Comparison of ENCODE assay signal across 11 mouse cellular contexts in genomic region chrX:160935541-160935940, GRCm38 (mm10). TPM values are rescaled to one million over a fixed set of nuclear protein-coding genes. Genes with fewer than 3 reads are reported as not detected.
DNase-seq lines count a peak whose midpoint lies in the region; TF ChIP-seq lines count a peak whose summit lies in the region.
"Had no signal": no experiment of that assay in that cellular context is flagged by ENCODE, and none has a peak within 500 bp of the region (broad histone marks: within the 10 kb centered on the region; RNA-seq: fewer than 3 reads in every experiment).

No protein-coding gene starts in this region.

- TF ChIP-seq EP300 in MEL (IDR thresholded peaks at IDR 0.05; ENCODE audit: low read depth in 1 of 2, low read length in 2 of 2), result no peak

- no peak for TF ChIP-seq RAD21 in MEL (IDR thresholded peaks at IDR 0.05; ENCODE audit: low read depth, low read length)

- no peak overlapping the region for H3K9ac ChIP-seq in MEL (ENCODE audit: control insufficient read depth, low read depth, low read length, poor library complexity, severe bottlenecking)
- H3K9ac ChIP-seq: forebrain, embryonic 13.5 days; limb, embryonic 12.5 days had no signal

- H3K4me1 ChIP-seq in MEL (ENCODE audit: control insufficient read depth in 1 of 2, insufficient read depth in 2 of 2, low read length in 2 of 2), result peaks cover 0 to 2% of the 10 kb centered on the region in 2 experiments; a peak in 1 of 4 replicates
- H3K4me1 ChIP-seq: forebrain, embryonic 13.5 days; limb, embryonic 12.5 days had no signal

- no peak overlapping the region for H3K27ac ChIP-seq in MEL (ENCODE audit: control insufficient read depth, low read depth, low read length)
- H3K27ac ChIP-seq: forebrain, embryonic 13.5 days; limb, embryonic 12.5 days had no signal

- no peaks in the 10 kb centered on the region for H3K79me2 ChIP-seq in MEL (ENCODE audit: control insufficient read depth, insufficient read depth, low read length, poor library complexity)

- no peaks in the 10 kb centered on the region for H3K27me3 ChIP-seq in MEL (ENCODE audit: control insufficient read depth in 1 of 2, insufficient read depth in 2 of 2, low read length in 2 of 2)
- H3K27me3 ChIP-seq: forebrain, embryonic 13.5 days had no signal

- no peaks in the 10 kb centered on the region for H3K9me3 ChIP-seq in MEL (replicated peaks; ENCODE audit: insufficient read depth, low read length)
- H3K9me3 ChIP-seq: limb, embryonic 12.5 days had no signal

- peak; percentile 9 to 35 (median 20); a peak in 3 of 6 replicates for TF ChIP-seq CTCF in MEL (IDR thresholded peaks at IDR 0.05 in 2 of 3, conservative IDR thresholded peaks at IDR 0.05 in 1 of 3; ENCODE audit: control insufficient read depth in 1 of 3, insufficient read depth in 1 of 3, low read depth in 2 of 3, low read length in 3 of 3, poor library complexity in 1 of 3, severe bottlenecking in 1 of 3)

- DNase-seq in kidney, adult 18-20 months, result peak; percentile 17
- DNase-seq in kidney, adult 11 months, result no peak
- DNase-seq in MEL (ENCODE audit: low read depth, low spot score), result peak; percentile 39
- DNase-seq in cerebellum, adult 18-20 months, result peak; percentile 48 to 65
- DNase-seq in lung, postnatal 10 days, result peak; percentile 6
- no peak for DNase-seq in right cerebral cortex, postnatal 25 days
- no peak for DNase-seq in T-cell, adult 2 months (ENCODE audit: low spot score)
- no peak for DNase-seq in right cerebral cortex, adult 18-20 months

- TF ChIP-seq POLR2A in MEL (IDR thresholded peaks at IDR 0.05; ENCODE audit: control insufficient read depth in 1 of 2, insufficient read depth in 1 of 2, low read depth in 1 of 2, low read length in 2 of 2, poor library complexity in 1 of 2), result no peak

- no peak overlapping the region for H3K4me3 ChIP-seq in MEL (ENCODE audit: control insufficient read depth in 1 of 2, insufficient read depth in 1 of 2, low read depth in 2 of 2, low read length in 2 of 2)
- H3K4me3 ChIP-seq: forebrain, embryonic 13.5 days; limb, embryonic 12.5 days had no signal

- H3K36me3 ChIP-seq in MEL (ENCODE audit: control insufficient read depth in 1 of 2, insufficient read depth in 2 of 2, low read length in 2 of 2), result no peaks in the 10 kb centered on the region; a peak in 1 of 4 replicates
- H3K36me3 ChIP-seq: limb, embryonic 12.5 days had no signal

TF ChIP-seq in MEL, 35 proteins besides CTCF, POLR2A, EP300 and RAD21:
- TF ChIP-seq SMC3 (IDR thresholded peaks at IDR 0.05; ENCODE audit: low read depth, low read length), result peak; percentile 36; the same call in 1 of the 2 replicates
- TF ChIP-seq TCF12 (IDR thresholded peaks at IDR 0.05; ENCODE audit: low read depth, low read length), result no peak

RNA-seq across cellular contexts. Expression of gene Gja6, which starts 28.7 kb away (rescaled TPM):
- total RNA-seq in MEL (2012; rRNA removed), result 0.12 TPM in 1 of 2 replicates, not detected in the other
- under 1 TPM in 1 of 2 experiments, not detected in 1; 0.10 TPM for polyA plus RNA-seq in MEL (2012; ENCODE audit: insufficient read depth in 1 of 2, insufficient read length in 2 of 2, low read depth in 1 of 2, low replicate concordance in 2 of 2, missing spikeins in 1 of 2)
- total RNA-seq: neutrophil, adult 5-6 weeks had no signal
- polyA plus RNA-seq: limb, embryonic 12.5 days had no signal

RNA-seq across cellular contexts. Expression of gene Cdkl5, which starts 59.0 kb away (rescaled TPM):
- total RNA-seq in MEL (2012; rRNA removed), result 1.6 and 1.7 TPM in 2 replicates
- polyA plus RNA-seq in MEL (2012; ENCODE audit: insufficient read depth in 1 of 2, insufficient read length in 2 of 2, low read depth in 1 of 2, low replicate concordance in 2 of 2, missing spikeins in 1 of 2), result 1 to 10 TPM in 1 of 2 experiments, not detected in 1; 2.8 TPM

Comparison
In these comparisons a context has a peak if more than half of its experiments do, and no peak if none do; other contexts are left out.
1. DNase-seq: peak in kidney, adult 18-20 months (single experiment), MEL (single experiment), cerebellum, adult 18-20 months (2 of 2) and lung, postnatal 10 days (single experiment); none in kidney, adult 11 months (single experiment), right cerebral cortex, postnatal 25 days (single experiment), T-cell, adult 2 months (single experiment) and right cerebral cortex, adult 18-20 months (single experiment).